Mouse (Mus musculus) heart, postnatal 36 days (tissue): ENCODE results near the gene Zfp668. TPM values are rescaled to one million over a fixed set of nuclear protein-coding genes. Genes with fewer than 3 reads are reported as not detected.

Experiments
- DNase-seq, 2 experiments: peaks; one replicate each; pipeline ENCODE4 v3.0.0; 2021 to 2022
- intact Hi-C: fragments of 180-260 bp; cut with DNase I; formaldehyde crosslinking; loops from one replicate; pipeline ENCODE4 v1.15.1; 2025
- total RNA-seq, 2 experiments: library from RNA; stranded (reverse); gene quantifications; 2 replicates each; pipeline ENCODE4 v1.2.3; 2021

Gene Zfp668
- total RNA-seq, result 1 to 10 TPM; 3.9 to 4.3 TPM

- intact Hi-C loops, result loop anchor here (5.0 kb wide), 1 partner anchor 99 kb away; the partner anchor contains the start of gene Setd1a
- peak; percentile 89 to 94 for DNase-seq
Observed at GRCm38 (mm10) chr7:127876467-127877348, at the start of gene Zfp668. Gene Zfp668 (minus strand): TSS chr7:127876828.

- intact Hi-C loops, result no loop called here
Observed at GRCm38 (mm10) chr7:127926066-127926465, 49.4 kb upstream of the Zfp668 start.

GRCm38 (mm10) chr7:127925252-127925651 lies 48.6 kb upstream of the Zfp668 start:
- intact Hi-C loops, result no loop called here
- DNase-seq, result no peak

More at GRCm38 (mm10) chr7:127926066-127926465, 49.4 kb upstream of the Zfp668 start:
- DNase-seq, result no peak

- intact Hi-C loops, result no loop called here
- no peak for DNase-seq
Observed at GRCm38 (mm10) chr7:127923714-127924113, 47.1 kb upstream of the Zfp668 start.

GRCm38 (mm10) chr7:127922451-127923275 lies 46.0 kb upstream of the Zfp668 start:
- intact Hi-C loops, result no loop called here
- DNase-seq, result no peak

GRCm38 (mm10) chr7:127921516-127921915 lies 44.9 kb upstream of the Zfp668 start:
- intact Hi-C loops, result no loop called here
- no peak for DNase-seq

- DNase-seq, result no peak
- intact Hi-C loops, result no loop called here
Observed at GRCm38 (mm10) chr7:127919290-127919689, 42.7 kb upstream of the Zfp668 start.

GRCm38 (mm10) chr7:127918203-127918602 lies 41.6 kb upstream of the Zfp668 start:
- intact Hi-C loops, result no loop called here
- peak in 1 of 2 experiments; percentile 54 for DNase-seq

- DNase-seq, result no peak
- intact Hi-C loops, result no loop called here
Observed at GRCm38 (mm10) chr7:127915293-127915692, 38.7 kb upstream of the Zfp668 start.

GRCm38 (mm10) chr7:127912938-127913337 lies 36.3 kb upstream of the Zfp668 start:
- DNase-seq, result no peak
- intact Hi-C loops, result no loop called here

- peak; percentile 83 to 85 for DNase-seq
- intact Hi-C loops, result no loop called here
Observed at GRCm38 (mm10) chr7:127912190-127912871, 35.7 kb upstream of the Zfp668 start, which contains the start of gene Kat8. Gene Kat8 (plus strand): TSS chr7:127912516.

- intact Hi-C loops, result no loop called here
- no peak for DNase-seq
Observed at GRCm38 (mm10) chr7:127908656-127909055, 32.0 kb upstream of the Zfp668 start.

GRCm38 (mm10) chr7:127907939-127908338 lies 31.3 kb upstream of the Zfp668 start:
- intact Hi-C loops, result no loop called here
- DNase-seq, result no peak

GRCm38 (mm10) chr7:127903971-127904796 lies 27.6 kb upstream of the Zfp668 start, which contains the start of gene Bckdk:
Gene Bckdk (plus strand): TSS chr7:127904082.
- intact Hi-C loops, result no loop called here
- peak; percentile 68 to 78 for DNase-seq

GRCm38 (mm10) chr7:127901772-127902171 lies 25.1 kb upstream of the Zfp668 start:
- no peak for DNase-seq
- intact Hi-C loops, result no loop called here

GRCm38 (mm10) chr7:127899997-127900396 lies 23.4 kb upstream of the Zfp668 start:
- intact Hi-C loops, result loop anchor here (5.0 kb wide), 1 partner anchor 98 kb away; the partner anchor contains the start of gene Hsd3b7
- DNase-seq, result no peak

GRCm38 (mm10) chr7:127898179-127898956 lies 21.7 kb upstream of the Zfp668 start:
- no peak for DNase-seq
- intact Hi-C loops, result loop anchor here (5.0 kb wide), 1 partner anchor 96 kb away; the partner anchor contains the start of gene Hsd3b7

GRCm38 (mm10) chr7:127897542-127897941 lies 20.9 kb upstream of the Zfp668 start:
- intact Hi-C loops, result loop anchor here (5.0 kb wide), 1 partner anchor 95 kb away; the partner anchor contains the start of gene Hsd3b7
- DNase-seq, result no peak

GRCm38 (mm10) chr7:127896384-127896783 lies 19.8 kb upstream of the Zfp668 start:
- intact Hi-C loops, result loop anchor here (5.0 kb wide), 1 partner anchor 94 kb away; the partner anchor contains the start of gene Hsd3b7
- DNase-seq, result peak; percentile 50 to 68
